Mouse (Mus musculus) urinary bladder, adult 18-20 months (tissue): ENCODE measurements at regions not wholly inside any gene's neighbourhood (a gene's known extent, or its start where the extent isn't known, plus 50 kb on each side); places are given as distances from the start of the nearest gene placed in this dataset.
A peak's percentile ranks its signal among the peaks of the same experiment; 100 is the strongest.

Experiments
- DNase-seq, 2 experiments: peaks; one replicate each; pipeline ENCODE4 v3.0.0; 2022; ENCODE audit warnings: low spot score in 2 of 2, mixed read lengths in 2 of 2

DNA sequence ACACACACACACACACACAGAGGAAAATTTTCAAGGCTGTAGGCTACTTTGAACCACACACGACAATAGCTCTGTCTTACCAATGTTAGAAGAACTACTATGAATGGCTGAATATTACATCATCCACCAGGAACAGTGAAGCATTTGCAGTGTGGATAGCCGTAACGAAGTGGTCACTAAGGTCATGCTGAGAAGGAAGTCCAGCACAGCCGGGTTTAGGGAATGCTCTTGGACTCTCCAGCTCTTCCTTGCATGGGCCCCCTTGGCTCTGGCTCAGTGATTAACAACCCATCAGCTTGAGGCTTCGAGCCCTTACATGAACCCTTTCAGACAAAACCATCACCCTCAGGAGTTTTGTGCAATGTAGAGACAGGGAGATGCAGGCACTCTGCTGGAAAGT, 245.3 kb downstream of the Adamts20 start:
- DNase-seq, result no peak

DNA sequence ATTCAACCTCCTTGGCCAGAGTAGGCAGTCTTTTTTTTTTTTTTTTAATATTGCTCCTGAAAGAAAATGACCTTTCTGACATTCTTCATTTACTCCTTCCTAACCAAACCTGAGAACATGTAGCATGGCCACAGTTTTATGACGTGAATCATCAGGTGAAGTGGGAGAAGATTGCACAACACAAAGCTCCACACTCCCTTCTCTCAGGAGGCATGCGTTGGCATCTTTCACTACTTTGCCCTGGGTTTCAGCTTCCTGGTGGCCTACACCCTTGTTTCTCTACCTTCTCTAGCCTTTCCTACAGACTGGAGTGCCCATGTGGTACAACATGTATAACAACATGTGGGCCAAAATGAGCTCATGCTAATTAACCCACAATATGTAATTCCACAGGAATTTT, 248.5 kb downstream of the Adamts20 start:
- no peak for DNase-seq

- no peak for DNase-seq
Measured at GRCm38 (mm10) chr15:94214440-94214839, 250.8 kb downstream of the Adamts20 start.

DNA sequence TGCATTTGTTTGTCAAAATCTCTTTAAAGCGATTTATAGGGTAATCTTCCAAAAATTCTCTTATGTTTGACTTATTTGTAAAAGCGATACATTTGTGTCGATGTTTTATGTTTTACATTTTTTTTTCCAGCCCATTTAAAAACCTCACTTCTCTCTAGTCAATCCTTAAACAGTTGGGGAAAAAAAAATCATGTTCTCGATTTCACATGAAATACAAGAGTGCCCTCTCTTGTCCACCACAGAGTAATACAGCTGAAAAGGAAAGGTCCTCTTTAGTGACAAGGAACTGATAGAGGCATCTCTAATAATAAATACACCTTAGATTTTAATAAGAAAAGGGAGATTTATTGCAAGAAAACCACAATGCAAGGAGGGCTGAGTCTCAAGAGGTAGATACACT, 251.8 kb downstream of the Adamts20 start:
- DNase-seq, result no peak

DNA sequence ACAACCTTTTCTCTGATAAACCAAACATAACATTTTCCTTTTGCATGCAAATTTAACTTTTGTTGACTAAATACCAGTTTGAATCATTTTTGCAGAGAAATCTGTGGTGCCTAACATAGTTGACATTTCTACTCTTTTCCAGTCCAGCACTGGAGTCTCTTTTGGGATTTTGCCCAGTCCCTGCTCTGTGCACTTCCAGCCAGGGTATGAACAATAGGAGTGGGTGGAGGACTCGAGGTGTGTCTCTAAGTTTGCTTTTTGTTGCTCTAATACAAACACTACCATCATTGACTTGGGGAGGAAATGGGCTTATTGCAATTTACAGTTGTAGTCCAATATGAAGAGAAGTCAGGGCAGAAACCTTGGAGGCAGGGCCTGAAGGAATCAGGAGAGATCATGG, 256.7 kb downstream of the Adamts20 start:
- DNase-seq, result no peak

DNA sequence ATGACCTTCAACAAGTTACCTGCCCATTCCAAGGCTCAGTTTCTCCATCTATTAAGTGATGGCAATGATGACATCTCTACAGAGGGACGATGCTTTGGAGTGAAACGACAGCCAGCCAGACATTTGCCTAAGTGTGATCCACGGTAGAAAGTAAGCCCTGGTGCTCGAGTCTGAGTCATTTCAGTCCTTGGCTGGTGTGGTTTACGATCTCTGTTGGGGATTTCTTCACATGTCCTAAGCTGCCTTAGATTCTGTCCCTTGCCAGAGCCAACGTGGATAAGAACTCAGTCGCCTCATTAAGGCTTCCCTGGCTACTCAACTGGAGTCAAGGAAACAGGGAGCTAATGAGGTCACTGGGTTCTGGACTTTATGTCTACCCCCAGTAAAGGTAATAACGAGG, 258.8 kb downstream of the Adamts20 start:
- no peak for DNase-seq

DNA sequence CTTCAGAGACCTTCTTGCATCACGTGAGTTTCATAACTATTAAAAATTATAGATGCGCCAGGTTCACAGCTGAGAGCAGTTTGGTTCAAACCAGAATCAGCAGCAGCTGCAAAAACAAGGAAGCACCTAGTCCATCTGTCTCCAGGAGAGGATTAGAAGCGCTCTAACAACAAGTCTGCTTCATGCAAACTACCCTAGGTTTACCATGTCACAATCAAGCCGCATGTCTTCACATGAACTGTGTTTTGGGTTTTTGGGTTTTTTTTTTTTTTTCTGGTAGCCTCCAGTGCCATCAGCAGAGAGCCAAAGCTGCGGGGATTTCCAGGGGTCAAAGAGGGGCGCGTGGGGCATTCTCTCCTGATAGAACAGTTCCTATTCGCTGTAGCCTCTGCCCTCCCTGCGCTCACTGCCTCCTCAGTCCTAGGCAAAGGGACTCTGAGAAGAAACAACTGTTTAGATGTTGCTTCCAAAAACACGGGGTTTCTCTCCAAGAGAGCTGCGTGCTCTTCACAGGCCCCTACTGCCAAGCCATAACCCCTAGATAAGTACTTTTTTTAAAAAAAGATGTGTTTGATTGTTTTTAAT, 259.8 kb downstream of the Adamts20 start:
- no peak for DNase-seq

DNA sequence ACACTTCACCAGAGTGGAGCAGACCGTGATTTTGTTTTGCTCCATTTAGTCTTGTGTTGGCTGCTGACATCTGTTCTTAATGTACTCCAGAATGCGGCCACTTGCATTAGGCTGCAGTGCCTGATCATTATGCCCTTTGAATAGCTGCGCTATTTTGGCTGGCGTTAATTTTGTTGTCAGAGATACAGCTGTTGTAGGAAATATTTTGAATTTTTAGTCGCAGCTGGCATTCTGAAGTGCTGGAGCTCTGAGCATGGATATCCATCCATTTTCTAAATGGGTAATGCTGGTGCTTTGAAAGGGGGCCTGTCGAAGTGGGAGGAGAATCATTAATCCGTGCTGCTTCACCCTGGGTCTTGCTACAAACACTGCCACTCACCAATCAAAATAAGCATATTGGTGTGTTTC, 275.1 kb downstream of the Adamts20 start:
- DNase-seq, result no peak

DNA sequence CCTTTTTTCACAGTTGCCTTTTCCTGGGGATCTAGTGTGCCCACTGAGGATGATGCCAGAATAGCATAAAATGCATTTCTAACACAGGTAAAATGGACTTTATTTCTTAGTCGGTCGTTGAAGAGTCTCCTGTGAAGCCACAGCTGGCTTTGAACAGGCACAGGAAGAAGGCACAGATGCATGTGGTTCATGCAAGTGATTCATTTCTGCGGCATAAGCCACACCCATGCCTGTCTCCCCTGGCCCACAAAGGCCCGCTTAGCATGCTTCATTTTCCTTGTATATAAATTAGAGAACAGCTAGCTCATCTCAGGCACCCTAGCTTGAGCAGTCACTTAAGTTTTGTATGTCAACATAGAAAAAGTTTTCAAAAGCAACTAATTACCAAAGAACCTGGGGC, 277.6 kb downstream of the Adamts20 start:
- no peak for DNase-seq

DNA sequence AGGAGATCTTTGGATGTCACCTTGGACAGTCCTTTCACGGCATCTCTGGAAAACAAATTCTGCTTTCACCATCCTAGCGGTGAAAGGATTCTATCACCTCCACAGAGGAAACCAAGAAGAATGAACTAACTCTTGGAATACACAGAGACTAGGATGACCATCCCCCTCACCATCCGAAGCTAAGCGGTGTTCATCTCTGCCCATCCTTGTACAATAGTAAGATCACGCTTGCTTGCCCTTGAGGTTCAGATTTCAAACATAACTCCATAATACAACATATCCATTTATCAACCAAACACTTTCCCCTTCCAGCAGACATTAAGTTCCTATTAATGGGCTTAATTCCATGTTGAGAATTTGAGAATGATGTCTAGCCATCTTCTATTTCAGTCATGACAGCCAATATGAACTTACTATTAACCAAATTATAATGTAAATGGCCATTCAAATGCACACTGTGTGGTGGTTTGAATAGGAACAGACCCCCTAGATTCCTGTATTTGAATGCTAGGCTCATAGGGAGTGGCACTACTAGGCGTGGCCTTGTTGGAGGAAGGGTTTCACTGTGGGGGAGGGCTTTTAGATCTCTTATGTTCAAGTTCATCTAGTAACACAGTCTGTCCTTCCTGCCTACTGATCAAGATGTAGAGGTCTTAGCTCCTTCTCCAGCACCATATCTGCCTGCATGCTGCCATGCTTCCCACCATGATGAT, 281.4 kb downstream of the Adamts20 start:
- DNase-seq, result no peak

GRCm38 (mm10) chr15:94174083-94174482, 291.1 kb downstream of the Adamts20 start:
- no peak for DNase-seq

GRCm38 (mm10) chr15:94160806-94161205, 304.4 kb downstream of the Adamts20 start:
- DNase-seq, result no peak

DNA sequence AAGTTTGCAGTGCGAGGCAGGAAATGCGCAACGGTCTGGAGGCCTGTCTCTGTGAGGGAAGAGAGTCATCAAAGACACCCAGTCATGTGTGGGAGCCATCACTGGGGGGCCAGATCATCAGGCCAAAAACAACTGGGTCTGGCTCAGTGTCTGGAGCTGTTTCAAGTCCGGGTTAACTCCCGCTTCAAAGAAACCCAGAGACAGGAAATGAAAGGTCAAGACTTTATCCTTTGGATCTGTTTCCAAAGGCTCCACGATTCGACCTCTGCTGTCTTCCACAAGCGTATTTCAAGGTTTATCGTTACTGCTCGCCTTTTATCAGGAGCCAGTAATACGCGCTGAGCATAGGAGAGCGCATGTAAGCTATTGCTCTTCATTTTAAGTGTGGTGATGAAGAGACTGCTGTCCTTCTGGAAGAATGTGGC, 325.7 kb downstream of the Adamts20 start:
- DNase-seq, result peak in 1 of 2 experiments; percentile 7

- no peak for DNase-seq
Measured at GRCm38 (mm10) chr15:94137159-94137952, 327.9 kb downstream of the Adamts20 start.

DNA sequence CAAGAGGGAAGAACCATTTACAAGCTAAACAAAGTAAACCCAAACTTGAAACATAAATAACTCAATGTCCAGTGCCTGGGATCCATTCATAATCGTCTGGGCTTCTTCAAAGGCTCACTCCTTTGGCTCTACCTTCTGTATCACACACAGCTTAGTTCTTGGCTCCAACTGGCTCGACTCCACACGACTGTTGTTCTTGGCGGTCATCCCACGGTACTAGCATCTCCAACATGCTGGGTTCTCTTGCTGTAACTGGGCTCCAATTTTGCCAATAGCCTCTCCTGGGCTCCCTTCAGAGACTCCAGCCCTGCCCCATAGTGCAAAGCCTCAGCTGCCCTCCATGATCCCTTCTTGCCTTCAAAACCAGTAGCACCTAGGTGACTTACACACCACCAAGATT, 352.4 kb downstream of the Adamts20 start:
- DNase-seq, result no peak

GRCm38 (mm10) chr15:94107186-94107716, 358.0 kb downstream of the Adamts20 start:
- no peak for DNase-seq

DNA sequence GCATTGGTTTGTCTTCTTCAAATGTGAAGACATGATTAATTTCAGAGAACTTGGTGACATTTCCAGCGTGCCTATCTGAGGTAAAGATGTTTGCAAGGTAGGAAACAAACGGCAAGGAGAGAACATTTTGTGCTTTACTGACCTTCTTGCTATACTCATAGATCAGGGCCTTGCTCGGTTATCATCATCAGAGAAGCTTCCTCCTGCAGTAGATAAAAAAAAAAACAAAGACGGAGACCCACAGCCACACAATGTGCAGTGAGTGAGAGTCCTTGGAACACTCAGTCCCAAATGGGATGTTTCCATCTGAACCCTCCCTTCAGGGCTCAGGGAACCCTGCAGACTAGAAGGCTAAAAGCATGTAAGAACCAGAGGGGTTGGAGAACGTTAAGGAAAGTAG, 374.6 kb downstream of the Adamts20 start:
- no peak for DNase-seq

DNA sequence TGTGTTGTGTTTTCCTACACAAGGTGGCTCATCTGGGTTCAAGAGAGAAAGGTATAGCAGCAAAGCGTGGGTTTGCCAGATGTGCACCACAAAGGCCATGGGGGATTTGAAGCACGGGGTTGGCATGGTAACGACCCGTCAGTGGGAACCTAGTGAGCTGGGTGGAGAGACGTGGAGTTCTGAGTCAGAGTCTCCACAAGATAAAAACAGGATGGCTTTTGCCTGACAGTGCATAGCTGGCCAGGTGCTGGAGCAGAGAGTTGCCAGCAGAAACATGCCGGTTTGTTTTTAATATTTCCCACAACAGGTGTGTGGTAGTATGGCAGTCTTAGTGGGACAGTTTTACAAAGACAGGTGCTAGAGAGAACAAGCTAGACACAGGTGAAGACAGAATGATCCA, 375.4 kb downstream of the Adamts20 start:
- no peak for DNase-seq

DNA sequence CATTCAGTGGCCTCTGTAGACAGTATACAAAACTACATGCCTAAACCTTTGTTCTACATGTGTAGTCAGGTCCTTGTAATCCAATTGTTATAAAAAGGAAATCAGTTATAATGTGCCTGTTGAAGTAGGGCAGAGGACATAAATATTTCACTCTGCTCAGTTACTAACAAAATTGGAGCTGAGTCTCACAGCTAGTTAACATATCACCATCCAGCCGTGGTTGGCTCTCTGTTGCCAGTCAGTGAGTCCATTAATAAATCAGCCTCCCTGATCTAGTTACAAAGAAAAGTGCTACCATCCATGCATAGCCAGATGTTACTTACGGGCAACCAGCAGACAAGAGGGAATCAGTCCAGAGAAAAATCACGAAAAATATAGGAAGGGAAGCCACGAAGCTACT, 382.8 kb downstream of the Adamts20 start:
- DNase-seq, result no peak

- DNase-seq, result no peak
Measured at GRCm38 (mm10) chr15:94077056-94077455, 388.2 kb downstream of the Adamts20 start.

GRCm38 (mm10) chr15:94074161-94074950, 390.9 kb downstream of the Adamts20 start:
- no peak for DNase-seq

- DNase-seq, result no peak
Measured at GRCm38 (mm10) chr15:94067721-94068120, 397.5 kb downstream of the Adamts20 start.
